Mouse (Mus musculus): ENCODE data around the gene Tbc1d16.

GRCm38 (mm10) chr11:119217861-119218260, 10.4 kb downstream of the Tbc1d16 start:
- TF ChIP-seq POLR2A (IDR thresholded peaks at IDR 0.05; ENCODE audit: low read depth, low read length) (no peak), CTCF (IDR thresholded peaks at IDR 0.05; ENCODE audit: extremely low read depth, insufficient read length, insufficient replicate concordance, low read depth, low read length) (no peak)

All from small intestine, adult 2 months (tissue).